Mouse (Mus musculus): ENCODE results near the gene Vwa3a. TPM values are rescaled to one million over a fixed set of nuclear protein-coding genes. Genes with fewer than 3 reads are reported as not detected.
A peak's percentile ranks its signal among the peaks of the same experiment; 100 is the strongest.

Vwa3a gene
- polyA plus RNA-seq, 1 experiment from 2014 or later, result 0.04 TPM

DNA sequence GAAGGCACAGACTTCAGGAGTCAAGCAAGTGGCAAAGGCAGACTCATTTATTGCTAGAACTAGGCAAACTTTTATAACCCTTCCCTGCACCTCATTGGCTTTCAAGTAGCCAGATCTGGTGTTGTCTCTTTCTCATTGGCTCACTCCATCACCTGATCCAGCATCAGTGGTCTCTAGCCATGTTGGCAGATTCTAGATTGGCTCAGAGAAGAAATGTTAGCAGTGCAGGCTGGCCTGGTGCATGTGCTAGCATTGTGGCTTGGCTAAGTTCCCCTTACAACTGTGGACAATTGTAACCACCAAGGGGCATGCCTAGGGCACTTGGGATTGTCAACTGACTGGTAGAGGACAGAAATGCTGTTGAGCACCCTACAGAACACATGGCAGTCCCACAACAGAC, 12.2 kb downstream of the Vwa3a start:
- H3K9ac ChIP-seq (ENCODE audit: low read length), result no peak overlapping the region
- no peaks in the 10 kb centered on the region for H3K27me3 ChIP-seq (ENCODE audit: control insufficient read depth, insufficient read depth, low read length)
- no peaks in the 10 kb centered on the region for H3K36me3 ChIP-seq (ENCODE audit: control insufficient read depth, insufficient read depth, low read length)
- no peak for DNase-seq (ENCODE audit: low spot score)
- H3K4me1 ChIP-seq (ENCODE audit: control insufficient read depth, insufficient read depth, low read length), result no peaks in the 10 kb centered on the region
- no peak overlapping the region for H3K4me2 ChIP-seq (ENCODE audit: low read depth, severe bottlenecking)
- ATAC-seq (ENCODE audit: insufficient number of reproducible peaks, low FRiP score, low TSS enrichment, low read depth), result no peak
- H3K9me3 ChIP-seq (ENCODE audit: control insufficient read depth, low read length), result no peaks in the 10 kb centered on the region
- H3K27ac ChIP-seq (replicated peaks; ENCODE audit: low read depth, low read length), result no peak overlapping the region
- H3K4me3 ChIP-seq (ENCODE audit: low read depth, low read length), result no peak overlapping the region

DNA sequence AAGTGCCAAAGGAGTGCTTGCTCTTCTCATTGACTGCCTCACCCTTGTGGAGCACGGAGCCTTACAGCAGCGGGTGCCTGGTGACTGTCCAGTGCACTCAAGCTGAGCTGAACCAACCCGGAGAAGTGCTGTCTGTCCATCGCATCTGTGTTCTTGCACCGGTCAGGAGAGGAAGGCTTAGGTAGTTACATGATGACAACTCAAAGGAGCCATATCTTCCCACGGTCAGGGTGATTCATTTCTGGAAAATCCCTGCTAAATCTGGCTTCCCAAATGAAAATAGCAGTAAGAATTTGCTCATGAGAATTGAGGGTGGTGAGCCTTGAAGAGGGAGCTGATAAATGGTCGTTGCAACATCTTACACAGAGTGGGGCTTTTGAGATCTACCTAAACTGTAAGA, 12.8 kb downstream of the Vwa3a start:
- H3K4me2 ChIP-seq (ENCODE audit: low read depth, severe bottlenecking), result no peak overlapping the region
- no peak overlapping the region for H3K4me3 ChIP-seq (ENCODE audit: low read depth, low read length)
- DNase-seq (ENCODE audit: low spot score) (no peak), ATAC-seq (ENCODE audit: insufficient number of reproducible peaks, low FRiP score, low TSS enrichment, low read depth) (no peak)
- H3K27me3 ChIP-seq (ENCODE audit: control insufficient read depth, insufficient read depth, low read length), result no peaks in the 10 kb centered on the region
- H3K9me3 ChIP-seq (ENCODE audit: control insufficient read depth, low read length), result no peaks in the 10 kb centered on the region
- no peak overlapping the region for H3K27ac ChIP-seq (replicated peaks; ENCODE audit: low read depth, low read length)
- H3K9ac ChIP-seq (ENCODE audit: low read length), result no peak overlapping the region
- no peaks in the 10 kb centered on the region for H3K4me1 ChIP-seq (ENCODE audit: control insufficient read depth, insufficient read depth, low read length)
- H3K36me3 ChIP-seq (ENCODE audit: control insufficient read depth, insufficient read depth, low read length), result no peaks in the 10 kb centered on the region
- WGBS, result 91% methylated on average over 7 of the region's 7 CpGs

DNA sequence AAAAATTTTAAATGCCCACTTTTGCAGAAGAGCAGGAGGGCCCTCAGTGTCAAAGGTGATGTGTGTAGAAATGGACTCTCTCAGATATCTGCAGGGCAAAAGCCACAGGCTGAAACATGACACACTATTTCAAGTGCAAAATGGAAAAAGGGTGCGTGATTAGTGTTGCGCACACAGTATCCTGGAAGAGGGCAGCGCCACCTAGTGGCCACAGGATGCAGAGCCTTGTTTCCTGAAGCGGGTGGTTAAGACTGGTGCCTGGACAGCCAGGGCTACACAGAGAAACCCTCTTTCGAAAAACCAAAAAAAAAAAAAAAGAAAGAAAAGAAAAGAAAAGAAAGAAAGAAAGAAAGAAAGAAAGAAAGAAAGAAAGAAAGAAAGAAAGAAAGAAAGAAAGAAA, 15.6 kb downstream of the Vwa3a start:
- ATAC-seq (ENCODE audit: insufficient number of reproducible peaks, low FRiP score, low TSS enrichment, low read depth), result peak; percentile 24; the same call in 1 of the 2 replicates
- WGBS, result 8% methylated on average over 5 of the region's 5 CpGs
- H3K4me3 ChIP-seq (ENCODE audit: low read depth, low read length), result no peak overlapping the region

DNA sequence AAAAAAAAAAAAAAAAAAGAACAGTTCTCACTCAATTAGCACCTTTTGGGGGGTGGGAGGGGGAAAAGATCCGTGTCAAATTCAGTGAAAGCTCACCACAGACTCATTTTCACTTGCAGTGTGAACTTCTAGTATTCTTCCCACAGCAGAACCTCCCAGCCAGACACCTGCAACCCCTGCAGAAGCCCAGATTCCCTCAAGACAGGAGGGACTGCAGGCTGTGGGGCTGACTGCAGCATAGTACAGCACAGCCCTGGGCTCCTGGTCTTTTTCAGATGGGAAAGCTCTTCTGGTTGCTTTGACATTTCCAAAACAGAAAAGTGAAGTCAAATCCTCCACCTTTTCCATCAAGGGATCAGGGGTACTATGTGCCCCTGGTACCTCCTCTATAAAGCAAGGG, 28.3 kb downstream of the Vwa3a start:
- Histone ChIP-seq H3K9ac (ENCODE audit: low read length) (no peak overlapping the region), H3K4me2 (ENCODE audit: low read depth, severe bottlenecking) (no peak overlapping the region), H3K27ac (replicated peaks; ENCODE audit: low read depth, low read length) (no peak overlapping the region), H3K36me3 (ENCODE audit: control insufficient read depth, insufficient read depth, low read length) (no peaks in the 10 kb centered on the region), H3K9me3 (ENCODE audit: control insufficient read depth, low read length) (no peaks in the 10 kb centered on the region), H3K4me3 (ENCODE audit: low read depth, low read length) (no peak overlapping the region), H3K27me3 (ENCODE audit: control insufficient read depth, insufficient read depth, low read length) (no peaks in the 10 kb centered on the region), H3K4me1 (ENCODE audit: control insufficient read depth, insufficient read depth, low read length) (peaks cover 7% of the 10 kb centered on the region; the same call in 1 of the 2 replicates)
- DNase-seq (ENCODE audit: low spot score) (peak; percentile 25), ATAC-seq (ENCODE audit: insufficient number of reproducible peaks, low FRiP score, low TSS enrichment, low read depth) (peak; percentile 67; the same call in 1 of the 2 replicates)
- WGBS, result 4% methylated on average over 1 of the region's 1 CpGs

More for the DNA sequence above, 15.6 kb downstream of the Vwa3a start:
- Histone ChIP-seq H3K27ac (replicated peaks; ENCODE audit: low read depth, low read length) (no peak overlapping the region), H3K9me3 (ENCODE audit: control insufficient read depth, low read length) (no peaks in the 10 kb centered on the region), H3K4me2 (ENCODE audit: low read depth, severe bottlenecking) (no peak overlapping the region), H3K4me1 (ENCODE audit: control insufficient read depth, insufficient read depth, low read length) (no peaks in the 10 kb centered on the region), H3K36me3 (ENCODE audit: control insufficient read depth, insufficient read depth, low read length) (no peaks in the 10 kb centered on the region), H3K27me3 (ENCODE audit: control insufficient read depth, insufficient read depth, low read length) (no peaks in the 10 kb centered on the region), H3K9ac (ENCODE audit: low read length) (no peak overlapping the region)
- DNase-seq (ENCODE audit: low spot score), result peak; percentile 91

DNA sequence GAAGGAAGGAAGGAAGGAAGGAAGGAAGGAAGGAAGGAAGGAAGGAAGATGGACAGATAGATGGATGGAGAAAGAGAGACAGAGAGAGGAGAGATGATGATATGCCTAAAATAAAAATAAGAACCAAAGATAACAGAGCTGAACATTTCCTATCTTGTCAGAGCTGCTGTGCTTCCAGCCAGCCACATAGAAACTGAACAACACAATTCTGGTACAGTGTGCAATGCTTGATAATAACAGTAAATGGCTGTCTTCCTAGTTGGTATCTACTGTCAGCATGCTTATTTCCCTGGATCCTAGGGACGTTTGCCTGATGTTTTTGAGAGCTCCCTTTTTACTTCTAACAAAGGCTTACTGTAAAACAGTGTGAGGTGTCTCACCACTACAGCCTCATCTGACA, 32.3 kb downstream of the Vwa3a start:
- H3K9ac ChIP-seq (ENCODE audit: low read length), result no peak overlapping the region
- no peak overlapping the region for H3K27ac ChIP-seq (replicated peaks; ENCODE audit: low read depth, low read length)
- no peak for DNase-seq (ENCODE audit: low spot score)
- H3K9me3 ChIP-seq (ENCODE audit: control insufficient read depth, low read length), result no peaks in the 10 kb centered on the region
- no peak overlapping the region for H3K4me2 ChIP-seq (ENCODE audit: low read depth, severe bottlenecking)
- ATAC-seq (ENCODE audit: insufficient number of reproducible peaks, low FRiP score, low TSS enrichment, low read depth), result no peak
- no peaks in the 10 kb centered on the region for H3K36me3 ChIP-seq (ENCODE audit: control insufficient read depth, insufficient read depth, low read length)
- H3K4me1 ChIP-seq (ENCODE audit: control insufficient read depth, insufficient read depth, low read length), result peaks cover 7% of the 10 kb centered on the region; the same call in 1 of the 2 replicates
- no peak overlapping the region for H3K4me3 ChIP-seq (ENCODE audit: low read depth, low read length)
- no peaks in the 10 kb centered on the region for H3K27me3 ChIP-seq (ENCODE audit: control insufficient read depth, insufficient read depth, low read length)
- 55% methylated on average over 1 of the region's 1 CpGs for WGBS

DNA sequence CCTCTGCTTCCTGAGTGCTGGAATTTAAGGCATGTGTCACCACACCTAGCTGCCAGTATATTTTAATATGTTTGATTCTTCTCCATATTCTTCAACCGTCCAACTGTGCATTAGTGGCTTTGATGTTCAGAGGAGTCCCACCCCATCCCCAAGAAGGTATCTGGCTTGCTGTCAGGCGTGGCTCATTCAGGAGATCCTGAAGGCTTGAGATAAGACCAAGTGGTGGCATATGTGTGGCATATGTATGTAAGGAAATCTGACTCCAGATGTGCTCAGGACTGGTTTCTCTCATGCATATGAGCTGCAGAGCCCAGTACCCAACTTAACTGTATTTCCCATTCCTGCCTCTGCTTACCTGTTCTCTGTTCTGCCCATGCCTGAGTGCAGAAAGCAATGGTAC, 38.9 kb downstream of the Vwa3a start:
- no peaks in the 10 kb centered on the region for H3K36me3 ChIP-seq (ENCODE audit: control insufficient read depth, insufficient read depth, low read length)
- H3K9ac ChIP-seq (ENCODE audit: low read length), result no peak overlapping the region
- WGBS, result 76% methylated on average over 2 of the region's 2 CpGs
- H3K27ac ChIP-seq (replicated peaks; ENCODE audit: low read depth, low read length), result no peak overlapping the region
- H3K9me3 ChIP-seq (ENCODE audit: control insufficient read depth, low read length), result no peaks in the 10 kb centered on the region
- H3K27me3 ChIP-seq (ENCODE audit: control insufficient read depth, insufficient read depth, low read length), result no peaks in the 10 kb centered on the region
- no peak overlapping the region for H3K4me2 ChIP-seq (ENCODE audit: low read depth, severe bottlenecking)
- no peaks in the 10 kb centered on the region for H3K4me1 ChIP-seq (ENCODE audit: control insufficient read depth, insufficient read depth, low read length)
- no peak overlapping the region for H3K4me3 ChIP-seq (ENCODE audit: low read depth, low read length)
- no peak for DNase-seq (ENCODE audit: low spot score)
- ATAC-seq (ENCODE audit: insufficient number of reproducible peaks, low FRiP score, low TSS enrichment, low read depth), result no peak

DNA sequence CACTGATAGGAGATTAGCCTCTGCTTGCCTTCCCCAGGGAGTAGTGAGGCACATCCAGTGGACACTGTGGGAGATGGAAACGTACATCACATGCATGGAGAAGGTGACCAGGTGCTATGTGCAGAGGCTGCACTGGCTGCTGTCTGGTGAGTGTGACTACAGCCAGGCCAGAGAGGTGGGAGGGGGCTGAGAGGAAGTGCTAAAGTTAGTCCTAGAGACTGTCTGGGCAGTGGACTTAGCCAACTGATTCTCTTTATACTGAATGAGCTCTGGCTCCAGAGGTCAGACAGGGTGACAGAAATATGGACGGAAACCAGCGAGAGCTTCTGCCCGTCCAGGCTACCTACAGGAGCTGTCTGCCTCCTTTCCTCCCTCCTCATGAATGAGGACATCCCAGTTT, 56.4 kb downstream of the Vwa3a start:
- WGBS, result 66% methylated on average over 4 of the region's 4 CpGs
- H3K9me3 ChIP-seq (ENCODE audit: control insufficient read depth, low read length), result no peaks in the 10 kb centered on the region
- no peaks in the 10 kb centered on the region for H3K27me3 ChIP-seq (ENCODE audit: control insufficient read depth, insufficient read depth, low read length)
- H3K4me3 ChIP-seq (ENCODE audit: low read depth, low read length), result no peak overlapping the region
- H3K36me3 ChIP-seq (ENCODE audit: control insufficient read depth, insufficient read depth, low read length), result no peaks in the 10 kb centered on the region
- H3K4me2 ChIP-seq (ENCODE audit: low read depth, severe bottlenecking), result no peak overlapping the region
- no peaks in the 10 kb centered on the region for H3K4me1 ChIP-seq (ENCODE audit: control insufficient read depth, insufficient read depth, low read length)
- ATAC-seq (ENCODE audit: insufficient number of reproducible peaks, low FRiP score, low TSS enrichment, low read depth) (no peak), DNase-seq (ENCODE audit: low spot score) (no peak)
- no peak overlapping the region for H3K27ac ChIP-seq (replicated peaks; ENCODE audit: low read depth, low read length)
- H3K9ac ChIP-seq (ENCODE audit: low read length), result no peak overlapping the region

DNA sequence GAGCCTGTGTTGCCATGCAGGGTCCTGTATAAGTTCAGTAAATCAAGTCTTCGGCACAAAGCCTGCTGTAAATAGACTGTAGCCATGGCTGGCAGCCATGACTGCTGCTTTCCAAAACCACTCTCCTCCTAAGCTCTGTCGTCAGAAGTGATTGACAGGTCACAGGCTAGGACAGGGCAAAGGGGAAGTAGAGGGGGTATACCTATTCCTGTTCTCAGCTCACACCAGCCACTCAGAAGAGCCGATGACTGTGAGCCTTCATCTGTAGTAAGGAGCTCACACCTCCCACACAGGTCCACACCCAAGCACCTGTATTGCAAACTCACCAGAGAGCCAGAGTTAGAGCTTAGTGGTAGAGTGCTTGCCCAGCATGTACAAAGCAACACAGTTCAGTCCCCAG, 57.3 kb downstream of the Vwa3a start:
- H3K9me3 ChIP-seq (ENCODE audit: control insufficient read depth, low read length), result no peaks in the 10 kb centered on the region
- H3K4me3 ChIP-seq (ENCODE audit: low read depth, low read length), result no peak overlapping the region
- DNase-seq (ENCODE audit: low spot score) (no peak), ATAC-seq (ENCODE audit: insufficient number of reproducible peaks, low FRiP score, low TSS enrichment, low read depth) (no peak)
- WGBS, result 96% methylated on average over 3 of the region's 3 CpGs
- H3K9ac ChIP-seq (ENCODE audit: low read length), result no peak overlapping the region
- no peak overlapping the region for H3K27ac ChIP-seq (replicated peaks; ENCODE audit: low read depth, low read length)
- H3K27me3 ChIP-seq (ENCODE audit: control insufficient read depth, insufficient read depth, low read length), result no peaks in the 10 kb centered on the region
- H3K36me3 ChIP-seq (ENCODE audit: control insufficient read depth, insufficient read depth, low read length), result no peaks in the 10 kb centered on the region
- no peaks in the 10 kb centered on the region for H3K4me1 ChIP-seq (ENCODE audit: control insufficient read depth, insufficient read depth, low read length)
- no peak overlapping the region for H3K4me2 ChIP-seq (ENCODE audit: low read depth, severe bottlenecking)

DNA sequence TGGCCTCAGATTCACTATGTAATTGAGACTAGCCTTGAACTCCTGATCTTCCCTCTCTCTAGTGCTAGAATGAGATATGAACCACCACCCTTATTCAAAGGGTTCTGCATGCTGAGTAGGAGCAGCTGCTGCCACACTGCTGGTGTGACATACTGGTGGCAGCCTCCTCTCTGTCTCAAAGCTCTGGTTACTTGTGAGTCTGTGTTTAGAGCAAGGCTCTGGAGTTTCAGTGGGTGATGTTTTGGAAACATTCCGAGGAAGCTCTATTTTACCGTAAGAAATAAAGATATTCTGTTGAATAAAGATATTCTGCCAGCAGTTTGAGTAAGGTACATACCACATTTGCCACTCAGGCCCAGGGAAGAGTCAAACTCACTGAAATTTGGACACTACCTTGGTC, 64.2 kb downstream of the Vwa3a start:
- ATAC-seq (ENCODE audit: insufficient number of reproducible peaks, low FRiP score, low TSS enrichment, low read depth) (no peak), DNase-seq (ENCODE audit: low spot score) (no peak)
- H3K9me3 ChIP-seq (ENCODE audit: control insufficient read depth, low read length), result no peaks in the 10 kb centered on the region
- H3K4me2 ChIP-seq (ENCODE audit: low read depth, severe bottlenecking), result no peak overlapping the region
- no peaks in the 10 kb centered on the region for H3K27me3 ChIP-seq (ENCODE audit: control insufficient read depth, insufficient read depth, low read length)
- no peak overlapping the region for H3K4me3 ChIP-seq (ENCODE audit: low read depth, low read length)
- no peaks in the 10 kb centered on the region for H3K36me3 ChIP-seq (ENCODE audit: control insufficient read depth, insufficient read depth, low read length)
- 97% methylated on average over 2 of the region's 2 CpGs for WGBS
- no peak overlapping the region for H3K9ac ChIP-seq (ENCODE audit: low read length)
- no peaks in the 10 kb centered on the region for H3K4me1 ChIP-seq (ENCODE audit: control insufficient read depth, insufficient read depth, low read length)
- H3K27ac ChIP-seq (replicated peaks; ENCODE audit: low read depth, low read length), result no peak overlapping the region
